Mouse (Mus musculus) kidney, postnatal 0 days (tissue): Measurements from ENCODE around the gene Theg. TPM values are rescaled to one million over a fixed set of nuclear protein-coding genes. Genes with fewer than 3 reads are reported as not detected.

ENCODE experiments used
- ATAC-seq: fragments of 200-750 bp; cut with Nextera tagmentation; replicated peaks from 2 replicates; pipeline ENCODE4 v1.8.0; 2017; ENCODE audit warnings: low read depth, moderate number of reproducible peaks, moderate TSS enrichment, moderate library complexity; ENCODE audit not compliant: low FRiP score
- DNase-seq: peaks from one replicate; pipeline ENCODE4 v3.0.0-alpha.2; 2016; ENCODE audit warnings: low spot score
- H3K27ac ChIP-seq: fragments of 300-500 bp; sonication (generic); 2 replicates; pipeline ENCODE4 v1.5.1; 2014; ENCODE audit warnings: mild to moderate bottlenecking
- H3K27me3 ChIP-seq: fragments of 300-500 bp; sonication (generic); 2 replicates; pipeline ENCODE4 v1.6.1; 2014; ENCODE audit warnings: low read length, mixed read lengths; ENCODE audit not compliant: insufficient read depth
- H3K36me3 ChIP-seq: fragments of 300-500 bp; sonication (generic); 2 replicates; pipeline ENCODE4 v1.6.1; 2014; ENCODE audit warnings: low read length, mixed read lengths; ENCODE audit not compliant: insufficient read depth
- H3K4me1 ChIP-seq: fragments of 300-500 bp; sonication (generic); replicated peaks from 2 replicates; pipeline ENCODE4 v1.6.1; 2014; ENCODE audit warnings: antibody characterized with exemption, low read length, mixed read lengths; ENCODE audit not compliant: insufficient read depth
- H3K4me2 ChIP-seq: fragments of 300-500 bp; sonication (generic); 2 replicates; pipeline ENCODE4 v1.6.1; 2014; ENCODE audit warnings: mild to moderate bottlenecking, low read length, moderate library complexity, mixed read lengths
- H3K4me3 ChIP-seq: fragments of 300-500 bp; sonication (generic); replicated peaks from 2 replicates; pipeline ENCODE4 v1.5.1; 2014; ENCODE audit warnings: low read depth, low read length
- H3K9ac ChIP-seq: fragments of 300-500 bp; sonication (generic); 2 replicates; pipeline ENCODE4 v1.6.1; 2014; ENCODE audit warnings: low read depth, low read length
- H3K9me3 ChIP-seq: fragments of 300-500 bp; sonication (generic); replicated peaks from 2 replicates; pipeline ENCODE4 v1.6.1; 2016; ENCODE audit warnings: low read length, inconsistent platforms, mixed read lengths
- CTCF ChIP-seq: IDR thresholded peaks from 2 replicates; pipeline ENCODE4 v1.5.1; 2016; ENCODE audit warnings: antibody characterized with exemption, low read depth, mild to moderate bottlenecking, moderate library complexity
- WGBS: fragments of 180-500 bp; shearing (Covaris S2); extraction: QIAGEN DNeasy Blood & Tissue Kit; methylation state at CpG from one replicate; pipeline ENCODE4 v1.1.7; 2014; 5-methylcytosine and 5-hydroxymethylcytosine counted together
- polyA plus RNA-seq: library from polyadenylated mRNA; unstranded; fragments of >200 nt; fragmentation: Nextera tagmentation; extraction: Ambion mirVana; gene quantifications from 2 replicates; pipeline ENCODE4 v1.2.1, GENCODE M21; 2015

The Theg gene
- polyA plus RNA-seq, 1 experiment from 2014 or later, result not detected

- H3K4me2 ChIP-seq, result no peak overlapping the region
- WGBS, result 89% methylated on average over 3 of the region's 3 CpGs
- H3K4me3 ChIP-seq, result no peak overlapping the region
- H3K27ac ChIP-seq, result no peak overlapping the region
- ATAC-seq, result no peak
- H3K9me3 ChIP-seq, result no peaks in the 10 kb centered on the region
- H3K4me1 ChIP-seq, result no peaks in the 10 kb centered on the region
- DNase-seq, result no peak
- no peaks in the 10 kb centered on the region for H3K27me3 ChIP-seq
- H3K9ac ChIP-seq, result no peak overlapping the region
- peaks cover 32% of the 10 kb centered on the region for H3K36me3 ChIP-seq
- TF ChIP-seq CTCF, result no peak
Observed at GRCm38 (mm10) chr10:79538323-79538722, 48.8 kb downstream of the Theg start.

DNA sequence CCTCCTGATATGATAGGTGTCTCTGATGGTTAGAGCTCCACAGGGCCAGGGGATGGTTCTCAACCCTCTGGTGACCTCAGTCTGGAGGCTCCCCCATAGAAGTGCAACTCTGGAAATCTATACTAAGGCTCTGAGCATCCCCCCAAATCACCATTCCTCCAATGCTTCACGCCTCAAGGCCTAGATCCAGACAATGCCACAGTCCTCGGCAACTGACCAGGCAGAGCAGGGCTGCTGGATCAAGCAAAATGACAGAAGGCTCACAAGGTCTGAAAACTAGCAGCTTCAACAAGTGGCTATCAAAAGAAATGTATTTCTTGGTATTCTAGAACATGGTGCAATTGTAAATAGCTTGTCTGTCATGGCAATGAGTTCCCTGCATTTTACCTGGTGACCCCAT is 49.4 kb downstream of the Theg start:
- Histone ChIP-seq H3K9ac (no peak overlapping the region), H3K27ac (no peak overlapping the region), H3K27me3 (no peaks in the 10 kb centered on the region), H3K9me3 (no peaks in the 10 kb centered on the region), H3K4me1 (peaks cover 4% of the 10 kb centered on the region; the same call in 1 of the 2 replicates), H3K36me3 (peaks cover 28% of the 10 kb centered on the region), H3K4me2 (no peak overlapping the region), H3K4me3 (no peak overlapping the region)
- no peak for ATAC-seq
- 92% methylated on average over 2 of the region's 2 CpGs for WGBS
- DNase-seq, result no peak
- no peak for TF ChIP-seq CTCF

GRCm38 (mm10) chr10:79537271-79537670 is 49.9 kb downstream of the Theg start:
- Histone ChIP-seq H3K27me3 (no peaks in the 10 kb centered on the region), H3K36me3 (peaks cover 27% of the 10 kb centered on the region), H3K27ac (no peak overlapping the region), H3K4me3 (no peak overlapping the region), H3K4me2 (no peak overlapping the region), H3K4me1 (peaks cover 9% of the 10 kb centered on the region), H3K9ac (no peak overlapping the region), H3K9me3 (no peaks in the 10 kb centered on the region)
- DNase-seq, result no peak
- TF ChIP-seq CTCF, result no peak
- no peak for ATAC-seq
- 87% methylated on average over 7 of the region's 7 CpGs for WGBS

GRCm38 (mm10) chr10:79536461-79537080 is 50.6 kb downstream of the Theg start:
- no peak for DNase-seq
- 74% methylated on average over 12 of the region's 12 CpGs for WGBS

GRCm38 (mm10) chr10:79535431-79535830 is 51.7 kb downstream of the Theg start:
- Histone ChIP-seq H3K9me3 (no peaks in the 10 kb centered on the region), H3K27ac (no peak overlapping the region), H3K4me3 (no peak overlapping the region), H3K36me3 (peaks cover 12% of the 10 kb centered on the region), H3K4me2 (no peak overlapping the region), H3K27me3 (no peaks in the 10 kb centered on the region), H3K9ac (no peak overlapping the region), H3K4me1 (peaks cover 9% of the 10 kb centered on the region)
- TF ChIP-seq CTCF, result no peak
- ATAC-seq (no peak), DNase-seq (no peak)
- WGBS, result 50% methylated on average over 1 of the region's 1 CpGs

More at GRCm38 (mm10) chr10:79536461-79537080, 50.6 kb downstream of the Theg start:
- no peak overlapping the region for H3K4me2 ChIP-seq
- H3K27ac ChIP-seq, result no peak overlapping the region
- no peaks in the 10 kb centered on the region for H3K9me3 ChIP-seq
- no peak overlapping the region for H3K9ac ChIP-seq
- peaks cover 9% of the 10 kb centered on the region for H3K4me1 ChIP-seq
- H3K4me3 ChIP-seq, result no peak overlapping the region
- ATAC-seq, result no peak
- H3K36me3 ChIP-seq, result peaks cover 23% of the 10 kb centered on the region
- no peaks in the 10 kb centered on the region for H3K27me3 ChIP-seq
- no peak for TF ChIP-seq CTCF

- no peak for DNase-seq
- no peaks in the 10 kb centered on the region for H3K27me3 ChIP-seq
- H3K4me3 ChIP-seq, result no peak overlapping the region
- ATAC-seq, result no peak
- WGBS, result 93% methylated on average over 2 of the region's 2 CpGs
- H3K4me1 ChIP-seq, result peaks cover 9% of the 10 kb centered on the region
- no peak overlapping the region for H3K9ac ChIP-seq
- H3K27ac ChIP-seq, result no peak overlapping the region
- H3K36me3 ChIP-seq, result 0 out of 2 replicates have a peak, but pooled peaks cover 5% of the 10 kb centered on the region
- no peaks in the 10 kb centered on the region for H3K9me3 ChIP-seq
- no peak overlapping the region for H3K4me2 ChIP-seq
- TF ChIP-seq CTCF, result no peak
Observed at GRCm38 (mm10) chr10:79534426-79534825, 52.7 kb downstream of the Theg start.
